Mouse (Mus musculus): ENCODE measurements around the gene Syce2.

DNA sequence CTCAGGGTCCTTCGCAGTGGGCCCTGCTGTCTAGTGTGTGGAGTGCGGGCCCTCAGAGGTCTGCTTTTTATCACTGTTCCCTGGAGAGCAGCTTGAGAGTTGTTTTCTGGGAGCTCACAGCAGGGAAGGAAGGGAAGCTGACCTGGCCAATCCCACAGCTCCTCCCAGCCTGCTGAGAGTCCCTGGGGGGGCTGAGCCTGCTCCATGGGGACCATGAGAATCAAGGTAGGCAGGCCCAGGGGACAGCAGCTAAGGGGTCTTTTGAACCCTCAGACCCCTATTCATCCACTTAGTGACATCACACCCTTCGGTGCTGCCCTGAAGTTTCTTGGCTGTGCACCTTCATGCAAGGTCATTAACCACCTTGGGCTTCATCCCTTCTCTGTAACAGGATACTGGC is 49.2 kb upstream of the Syce2 start, which contains the start of gene Dand5:
- TF ChIP-seq EP300 (IDR thresholded peaks at IDR 0.05; ENCODE audit: low read depth) (no peak), CTCF (IDR thresholded peaks at IDR 0.05; ENCODE audit: low read depth) (no peak)

Data from heart, postnatal 0 days (tissue).